Mouse (Mus musculus) G1E (cell line): ENCODE measurements around the gene Myadm. TPM values are rescaled to one million over a fixed set of nuclear protein-coding genes. Genes with fewer than 3 reads are reported as not detected.

Source experiments
- ATAC-seq: 2 replicates; pipeline ENCODE4 v1.8.0; 2016; ENCODE audit warnings: mild to moderate bottlenecking; ENCODE audit not compliant: insufficient number of reproducible peaks, poor library complexity, low FRiP score, severe bottlenecking; ENCODE audit errors: extremely low read depth
- DNase-seq: peaks from one replicate; pipeline ENCODE4 v3.0.0; 2012; ENCODE audit warnings: low spot score
- H3K27me3 ChIP-seq: 2 replicates; pipeline ENCODE4 v1.6.1; 2012; ENCODE audit warnings: mild to moderate bottlenecking, low read length, inconsistent platforms; ENCODE audit not compliant: insufficient read depth
- H3K36me3 ChIP-seq: replicated peaks from 2 replicates; pipeline ENCODE3; 2012; ENCODE audit warnings: mild to moderate bottlenecking, inconsistent platforms
- H3K4me1 ChIP-seq: 2 replicates; pipeline ENCODE4 v1.6.1; 2012; ENCODE audit warnings: low read depth, low read length, inconsistent platforms, mixed read lengths; ENCODE audit not compliant: insufficient read depth
- H3K4me3 ChIP-seq: 2 replicates; pipeline ENCODE4 v1.5.1; 2012; ENCODE audit warnings: low read depth, mild to moderate bottlenecking, inconsistent platforms, low read length, moderate library complexity, mixed read lengths
- H3K9me3 ChIP-seq: replicated peaks from 2 replicates; pipeline ENCODE4 v1.6.1; 2012; ENCODE audit warnings: inconsistent platforms
- CTCF ChIP-seq: IDR thresholded peaks from 2 replicates; pipeline ENCODE4 v1.5.1; 2012; ENCODE audit warnings: low read depth, low read length, inconsistent platforms, mixed read lengths
- GATA1 ChIP-seq: IDR thresholded peaks from 2 replicates; pipeline ENCODE4 v1.6.1; 2012; ENCODE audit warnings: borderline replicate concordance, low read length, inconsistent platforms, mixed read lengths
- GATA2 ChIP-seq: IDR thresholded peaks from 2 replicates; pipeline ENCODE4 v1.6.1; 2012; ENCODE audit warnings: low read depth, low read length, inconsistent platforms, borderline replicate concordance
- POLR2AphosphoS5 ChIP-seq: IDR thresholded peaks from 2 replicates; pipeline ENCODE4 v1.6.1; 2012; ENCODE audit warnings: low read depth, low read length, inconsistent platforms; ENCODE audit not compliant: insufficient replicate concordance
- TAL1 ChIP-seq: conservative IDR thresholded peaks from 2 replicates; pipeline ENCODE4 v1.6.1; 2012; ENCODE audit warnings: low read depth, low read length, inconsistent platforms, mixed read lengths
- polyA plus RNA-seq: library from polyadenylated mRNA; stranded (reverse); fragments of >175 nt; gene quantifications from 2 replicates; pipeline ENCODE4 v1.2.3, GENCODE M21; 2012
- total RNA-seq, 2 experiments: library from RNA; stranded (forward) in 1 of 2; stranded (reverse) in 1 of 2; fragments of 200-1000 nt in 1 of 2; fragments of >200 nt in 1 of 2; fragmentation: Nextera tagmentation in 1 of 2; gene quantifications; 2 replicates each; pipeline ENCODE4 v1.2.3; 2014 to 2017

The Myadm gene
- total and polyA plus RNA-seq, 3 experiments, result 0.05 TPM; not detected in 2

- H3K4me3 ChIP-seq, result no peak overlapping the region
These were observed 8.7 kb upstream of the Myadm start for GRCm38 (mm10) chr7:3280080-3280653.

GRCm38 (mm10) chr7:3280654-3281153 is 8.2 kb upstream of the Myadm start:
- ATAC-seq, result no peak
- Histone ChIP-seq H3K4me3 (no peak overlapping the region), H3K36me3 (no peaks in the 10 kb centered on the region)

More at GRCm38 (mm10) chr7:3280080-3280653, 8.7 kb upstream of the Myadm start:
- Histone ChIP-seq H3K9me3 (no peaks in the 10 kb centered on the region), H3K4me1 (no peaks in the 10 kb centered on the region), H3K36me3 (no peaks in the 10 kb centered on the region), H3K27me3 (no peaks in the 10 kb centered on the region)
- ATAC-seq (no peak), DNase-seq (no peak)
- TF ChIP-seq POLR2AphosphoS5 (no peak), GATA2 (no peak), CTCF (no peak), GATA1 (no peak), TAL1 (no peak)

GRCm38 (mm10) chr7:3281741-3282140 is 7.1 kb upstream of the Myadm start:
- H3K36me3 ChIP-seq, result no peaks in the 10 kb centered on the region
- H3K4me1 ChIP-seq, result no peaks in the 10 kb centered on the region
- ATAC-seq (no peak), DNase-seq (no peak)
- H3K9me3 ChIP-seq, result no peaks in the 10 kb centered on the region
- H3K4me3 ChIP-seq, result no peak overlapping the region
- TF ChIP-seq CTCF (no peak), GATA2 (no peak), POLR2AphosphoS5 (no peak), GATA1 (no peak), TAL1 (no peak)
- no peaks in the 10 kb centered on the region for H3K27me3 ChIP-seq

More at GRCm38 (mm10) chr7:3280654-3281153, 8.2 kb upstream of the Myadm start:
- Histone ChIP-seq H3K9me3 (no peaks in the 10 kb centered on the region), H3K27me3 (no peaks in the 10 kb centered on the region), H3K4me1 (no peaks in the 10 kb centered on the region)
- TF ChIP-seq GATA1 (no peak), POLR2AphosphoS5 (no peak), GATA2 (no peak), TAL1 (no peak), CTCF (no peak)
- DNase-seq, result no peak

- DNase-seq (no peak), ATAC-seq (no peak)
- Histone ChIP-seq H3K36me3 (no peaks in the 10 kb centered on the region), H3K4me1 (no peaks in the 10 kb centered on the region), H3K27me3 (no peaks in the 10 kb centered on the region), H3K9me3 (no peaks in the 10 kb centered on the region), H3K4me3 (no peak overlapping the region)
- no peak for TF ChIP-seq GATA1
- TF ChIP-seq TAL1, result no peak
- TF ChIP-seq GATA2, result no peak
- TF ChIP-seq POLR2AphosphoS5, result no peak
- no peak for TF ChIP-seq CTCF
These were observed 5.6 kb upstream of the Myadm start for GRCm38 (mm10) chr7:3283081-3283875.

GRCm38 (mm10) chr7:3284604-3285003 is 4.3 kb upstream of the Myadm start:
- DNase-seq (no peak), ATAC-seq (no peak)
- TF ChIP-seq GATA1 (no peak), GATA2 (no peak), CTCF (no peak), TAL1 (no peak), POLR2AphosphoS5 (no peak)
- Histone ChIP-seq H3K4me1 (no peaks in the 10 kb centered on the region), H3K27me3 (peaks cover 5% of the 10 kb centered on the region), H3K9me3 (no peaks in the 10 kb centered on the region), H3K4me3 (no peak overlapping the region), H3K36me3 (no peaks in the 10 kb centered on the region)

GRCm38 (mm10) chr7:3286036-3286435 is 2.8 kb upstream of the Myadm start:
- peaks cover 8% of the 10 kb centered on the region for H3K27me3 ChIP-seq
- H3K9me3 ChIP-seq, result no peaks in the 10 kb centered on the region
- TF ChIP-seq CTCF (no peak), TAL1 (no peak), POLR2AphosphoS5 (no peak), GATA2 (no peak)
- DNase-seq (no peak), ATAC-seq (no peak)
- no peaks in the 10 kb centered on the region for H3K4me1 ChIP-seq
- no peak overlapping the region for H3K4me3 ChIP-seq
- H3K36me3 ChIP-seq, result no peaks in the 10 kb centered on the region
